Mouse (Mus musculus) cerebellum, adult 9-10 months (tissue): ENCODE data around the gene Dtnb.

ENCODE experiments used
- DNase-seq: peaks from one replicate; pipeline ENCODE4 v3.0.0; 2022

The Dtnb gene

GRCm38 (mm10) chr12:3809520-3810180 is 237.5 kb downstream of the Dtnb start:
- peak; percentile 57 for DNase-seq

- DNase-seq = peak; percentile 40
These were observed 238.3 kb downstream of the Dtnb start for GRCm38 (mm10) chr12:3810455-3810854.

GRCm38 (mm10) chr12:3811596-3811995 is 239.4 kb downstream of the Dtnb start:
- peak; percentile 50 for DNase-seq

GRCm38 (mm10) chr12:3812251-3812650 is 240.1 kb downstream of the Dtnb start:
- DNase-seq = no peak

GRCm38 (mm10) chr12:3813138-3813537 is 241.0 kb downstream of the Dtnb start:
- no peak for DNase-seq

- no peak for DNase-seq
These were observed 243.2 kb downstream of the Dtnb start for GRCm38 (mm10) chr12:3815386-3815785.

- no peak for DNase-seq
These were observed 244.9 kb downstream of the Dtnb start for GRCm38 (mm10) chr12:3817033-3817432.

GRCm38 (mm10) chr12:3817566-3817965 is 245.4 kb downstream of the Dtnb start:
- DNase-seq = no peak

GRCm38 (mm10) chr12:3819899-3820298 is 247.7 kb downstream of the Dtnb start:
- DNase-seq = peak; percentile 38

GRCm38 (mm10) chr12:3823408-3823807 is 251.2 kb downstream of the Dtnb start:
- no peak for DNase-seq

GRCm38 (mm10) chr12:3824906-3825713 is 252.9 kb downstream of the Dtnb start:
- DNase-seq = no peak

GRCm38 (mm10) chr12:3825714-3826080 is 253.5 kb downstream of the Dtnb start:
- no peak for DNase-seq

GRCm38 (mm10) chr12:3827771-3828170 is 255.6 kb downstream of the Dtnb start:
- DNase-seq = no peak
